Mouse (Mus musculus) thymus, adult 2 months (tissue): ENCODE measurements at regions not wholly inside any gene's neighbourhood (a gene's known extent, or its start where the extent isn't known, plus 50 kb on each side); places are given as distances from the start of the nearest gene placed in this dataset.

Experiments
- DNase-seq: peaks from one replicate; pipeline ENCODE4 v3.0.0; 2021
- H3K27ac ChIP-seq: fragments of 200-500 bp; 2 replicates; pipeline ENCODE4 v1.5.1; 2012; ENCODE audit warnings: low read length, control low read depth; ENCODE audit not compliant: control insufficient read depth, insufficient read depth
- H3K27me3 ChIP-seq: fragments of 200-500 bp; 2 replicates; pipeline ENCODE4 v1.6.1; 2012; ENCODE audit warnings: mild to moderate bottlenecking, low read length, moderate library complexity, mixed read lengths; ENCODE audit not compliant: control insufficient read depth, insufficient read depth
- H3K36me3 ChIP-seq: fragments of 200-500 bp; 2 replicates; pipeline ENCODE4 v1.6.1; 2012; ENCODE audit warnings: mild to moderate bottlenecking, low read length, moderate library complexity; ENCODE audit not compliant: control insufficient read depth, insufficient read depth
- H3K4me1 ChIP-seq: fragments of 200-500 bp; replicated peaks from 2 replicates; pipeline ENCODE4 v1.6.1; 2012; ENCODE audit warnings: low read length; ENCODE audit not compliant: control insufficient read depth, insufficient read depth
- H3K4me3 ChIP-seq: fragments of 200-500 bp; 2 replicates; pipeline ENCODE4 v1.5.1; 2012; ENCODE audit warnings: mild to moderate bottlenecking, low read length, control low read depth, moderate library complexity; ENCODE audit not compliant: control insufficient read depth, insufficient read depth
- CTCF ChIP-seq: fragments of 200-500 bp; IDR thresholded peaks from 2 replicates; pipeline ENCODE4 v1.5.1; 2012; ENCODE audit warnings: mild to moderate bottlenecking, control low read depth, low read length, moderate library complexity, borderline replicate concordance; ENCODE audit not compliant: control insufficient read depth, poor library complexity, insufficient read depth; ENCODE audit errors: extremely low read depth
- POLR2A ChIP-seq: fragments of 200-500 bp; IDR thresholded peaks from 2 replicates; pipeline ENCODE4 v1.6.1; 2012; ENCODE audit warnings: mild to moderate bottlenecking, low read length, control low read depth, moderate library complexity; ENCODE audit not compliant: control insufficient read depth, poor library complexity, insufficient read depth; ENCODE audit errors: extremely low read depth
- WGBS: fragments of 180-500 bp; shearing (Covaris S2); methylation state at CpG from one replicate; pipeline ENCODE4 v1.1.7; 2018; 5-methylcytosine and 5-hydroxymethylcytosine counted together

DNA sequence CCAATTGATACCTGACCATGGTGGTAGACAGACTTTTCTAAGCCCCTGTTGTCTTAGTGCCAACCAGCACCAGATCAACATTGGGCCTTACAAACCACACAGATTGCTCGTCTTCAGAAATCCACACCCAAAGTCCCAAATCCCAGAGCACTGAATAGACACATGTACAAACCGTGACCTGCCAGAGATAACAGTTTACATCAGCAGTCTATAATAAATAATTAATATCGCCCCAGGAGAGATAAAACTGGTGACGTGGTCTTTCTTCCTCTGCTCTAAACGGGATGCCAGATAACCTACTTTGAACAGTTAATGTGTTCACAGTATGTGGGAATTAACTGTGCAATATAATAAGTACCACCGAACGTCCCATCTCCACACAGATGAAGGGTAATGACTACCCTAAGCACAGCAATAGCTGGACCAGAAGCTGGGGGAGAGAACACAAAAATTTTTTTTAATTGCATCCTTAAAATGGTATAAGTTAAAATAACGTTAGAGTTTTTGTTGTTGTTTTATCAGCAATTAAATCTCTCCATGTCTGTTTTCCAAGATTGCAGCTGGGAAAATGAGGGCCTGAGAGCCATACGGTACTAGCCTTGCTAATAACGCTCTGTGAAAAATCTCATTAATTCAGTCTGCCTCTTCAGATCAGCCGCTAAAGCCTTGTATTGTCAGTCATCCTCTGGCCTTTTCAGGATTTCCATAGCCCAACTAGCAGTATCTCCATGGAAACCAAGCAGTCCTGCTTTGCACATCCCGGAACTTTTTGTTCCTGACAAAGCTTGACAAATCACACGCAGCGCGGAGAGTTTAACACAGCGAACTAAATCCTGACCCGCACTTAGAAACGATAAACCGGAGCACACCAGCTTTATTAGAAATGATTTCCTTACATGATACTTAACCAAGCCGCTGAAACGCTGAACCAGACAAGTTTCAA, 315.8 kb downstream of the Cd83 start:
- Histone ChIP-seq H3K4me3 (no peak overlapping the region), H3K27me3 (no peaks in the 10 kb centered on the region), H3K4me1 (peaks cover 7% of the 10 kb centered on the region), H3K36me3 (no peaks in the 10 kb centered on the region), H3K27ac (no peak overlapping the region)
- no peak for DNase-seq
- WGBS = 81% methylated on average over 21 of the region's 21 CpGs
- no peak for TF ChIP-seq POLR2A
- TF ChIP-seq CTCF = no peak

DNA sequence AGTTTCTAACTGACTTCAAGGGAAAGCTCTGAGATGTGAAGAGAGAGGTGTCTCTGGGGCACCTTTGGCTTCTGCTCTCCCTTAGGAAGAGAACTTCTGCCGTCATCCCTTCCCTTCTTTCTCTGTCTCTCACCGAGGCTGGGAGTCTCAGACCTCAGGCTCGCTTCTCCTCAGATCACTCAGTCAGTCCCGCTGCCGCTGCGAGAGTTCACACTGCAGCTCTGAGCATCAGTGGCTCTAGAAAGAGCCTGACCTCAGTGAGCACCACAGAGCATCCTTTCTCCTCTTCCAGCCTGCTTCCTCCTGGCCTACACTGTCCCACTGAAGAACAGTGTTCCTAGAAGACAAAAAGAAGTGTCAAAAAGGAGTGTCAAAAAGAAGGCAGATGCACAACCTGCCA, 316.6 kb downstream of the Cd83 start:
- no peak overlapping the region for H3K4me3 ChIP-seq
- H3K36me3 ChIP-seq = no peaks in the 10 kb centered on the region
- TF ChIP-seq CTCF (no peak), POLR2A (no peak)
- peaks cover 9% of the 10 kb centered on the region for H3K4me1 ChIP-seq
- no peaks in the 10 kb centered on the region for H3K27me3 ChIP-seq
- no peak for DNase-seq
- WGBS = 83% methylated on average over 6 of the region's 6 CpGs
- H3K27ac ChIP-seq = no peak overlapping the region

DNA sequence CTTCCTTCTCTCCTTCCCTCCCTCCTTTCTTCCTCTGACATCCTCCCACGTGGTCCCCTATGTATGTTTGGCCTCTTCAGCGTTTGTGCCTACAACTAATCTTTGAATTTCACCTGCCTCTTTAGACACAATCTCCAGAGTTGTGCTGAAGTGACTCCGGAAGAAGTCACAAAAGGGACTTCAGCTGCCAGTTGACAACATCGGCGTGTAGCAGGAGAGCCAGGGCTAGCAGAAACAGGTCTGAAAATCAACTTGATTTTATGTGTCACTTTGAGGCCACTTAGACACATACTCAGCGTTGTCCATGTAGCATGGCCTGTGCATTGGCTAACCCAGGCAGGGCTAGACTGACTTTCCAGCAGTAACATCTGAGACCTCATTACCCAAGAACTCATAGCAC, 317.2 kb downstream of the Cd83 start:
- TF ChIP-seq CTCF = no peak
- no peak for TF ChIP-seq POLR2A
- 83% methylated on average over 6 of the region's 6 CpGs for WGBS
- H3K27ac ChIP-seq = no peak overlapping the region
- no peaks in the 10 kb centered on the region for H3K36me3 ChIP-seq
- no peak for DNase-seq
- peaks cover 9% of the 10 kb centered on the region for H3K4me1 ChIP-seq
- H3K4me3 ChIP-seq = no peak overlapping the region
- H3K27me3 ChIP-seq = no peaks in the 10 kb centered on the region

DNA sequence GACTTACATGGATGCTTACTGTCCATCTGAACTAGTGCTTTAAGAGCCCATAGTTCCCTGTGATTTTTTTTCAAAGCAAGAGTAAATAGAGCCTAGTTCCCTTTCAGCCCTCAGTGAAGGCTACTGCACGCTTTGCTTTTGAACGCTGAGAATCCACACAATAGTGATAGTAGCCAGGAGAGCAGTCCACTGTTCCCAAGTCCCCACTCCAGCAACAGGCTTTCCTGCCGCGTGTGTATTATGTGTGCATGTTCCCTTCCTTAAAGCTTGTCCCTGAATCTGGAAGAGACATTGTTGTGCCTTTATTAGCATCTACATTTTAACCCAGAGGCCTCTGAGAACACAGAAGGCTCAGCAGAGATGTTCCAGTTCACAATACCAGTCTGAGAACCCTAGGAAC, 317.7 kb downstream of the Cd83 start:
- 94% methylated on average over 4 of the region's 4 CpGs for WGBS
- TF ChIP-seq POLR2A = no peak
- TF ChIP-seq CTCF = no peak

DNA sequence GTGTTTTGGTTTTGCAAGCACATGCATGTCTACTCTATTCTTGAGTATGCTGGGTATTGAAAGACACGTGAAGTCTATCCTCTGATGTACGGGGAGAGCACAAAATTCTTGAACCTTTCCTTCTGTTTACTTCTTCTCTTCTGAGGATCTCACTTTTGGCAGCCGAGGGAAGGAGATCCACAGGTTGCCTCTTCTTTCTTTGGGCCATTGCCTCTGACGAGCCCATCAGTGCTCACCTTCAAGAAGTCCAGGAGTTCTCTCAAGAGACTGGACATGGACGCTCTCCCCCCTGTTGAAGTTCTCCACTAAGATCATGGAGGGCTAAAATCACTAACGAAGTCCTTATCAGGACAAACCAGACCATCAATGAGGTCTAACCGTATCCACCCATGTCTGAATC, 318.8 kb downstream of the Cd83 start:
- Histone ChIP-seq H3K4me1 (peaks cover 6% of the 10 kb centered on the region; the same call in 1 of the 2 replicates), H3K4me3 (no peak overlapping the region), H3K27ac (no peak overlapping the region), H3K36me3 (no peaks in the 10 kb centered on the region), H3K27me3 (no peaks in the 10 kb centered on the region)
- no peak for DNase-seq
- 95% methylated on average over 7 of the region's 7 CpGs for WGBS
- TF ChIP-seq CTCF (no peak), POLR2A (no peak)

More for the DNA sequence above, 317.7 kb downstream of the Cd83 start:
- H3K27ac ChIP-seq = no peak overlapping the region
- no peak overlapping the region for H3K4me3 ChIP-seq
- no peaks in the 10 kb centered on the region for H3K36me3 ChIP-seq
- DNase-seq = no peak
- H3K4me1 ChIP-seq = peaks cover 8% of the 10 kb centered on the region
- no peaks in the 10 kb centered on the region for H3K27me3 ChIP-seq

DNA sequence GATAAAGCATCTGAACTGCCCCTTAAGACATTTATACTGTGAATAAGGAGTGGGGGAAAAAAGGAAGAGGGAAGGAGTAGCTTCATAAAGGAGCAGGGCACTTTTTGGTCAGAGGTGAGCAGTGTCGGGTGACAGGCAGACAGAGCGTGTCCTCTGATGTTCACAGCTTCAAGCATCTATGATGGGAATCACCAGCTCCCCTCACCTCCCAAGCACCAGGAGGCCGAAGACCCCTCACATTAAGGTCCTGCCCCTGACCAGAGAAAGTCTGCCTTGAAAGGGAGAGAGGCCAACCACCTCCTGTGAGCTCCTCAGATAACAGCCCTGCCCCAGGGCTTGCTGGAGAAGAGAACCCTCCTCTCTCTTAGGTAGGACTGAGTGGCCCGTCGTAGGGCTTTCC, 320.6 kb downstream of the Cd83 start:
- DNase-seq = no peak
- Histone ChIP-seq H3K4me3 (no peak overlapping the region), H3K27me3 (no peaks in the 10 kb centered on the region), H3K36me3 (no peaks in the 10 kb centered on the region), H3K27ac (no peak overlapping the region), H3K4me1 (peaks cover 6% of the 10 kb centered on the region; the same call in 1 of the 2 replicates)
- TF ChIP-seq POLR2A (no peak), CTCF (no peak)
- WGBS = 86% methylated on average over 5 of the region's 5 CpGs
